Mouse (Mus musculus) small intestine, adult 2 months (tissue): Measurements from ENCODE around the gene Fam129a.

Experiments
- CTCF ChIP-seq: fragments of 200-500 bp; IDR thresholded peaks from 2 replicates; pipeline ENCODE4 v1.5.1; 2012; ENCODE audit warnings: low read depth, mild to moderate bottlenecking, control low read depth, inconsistent platforms, low read length, moderate library complexity, mixed read lengths; ENCODE audit not compliant: insufficient replicate concordance, insufficient read length; ENCODE audit errors: extremely low read depth
- POLR2A ChIP-seq: fragments of 200-500 bp; IDR thresholded peaks from 2 replicates; pipeline ENCODE4 v1.6.1; 2012; ENCODE audit warnings: low read depth, mild to moderate bottlenecking, control low read depth, inconsistent platforms, low read length, moderate library complexity

- TF ChIP-seq CTCF (no peak), POLR2A (no peak)
Measured at GRCm38 (mm10) chr1:151670006-151670591, 99.1 kb downstream of the Fam129a start.
